Mouse (Mus musculus) E14TG2a.4 (cell line): Measurements from ENCODE around the gene Rhbg.

ENCODE experiments used
- H3K27me3 ChIP-seq: 2 replicates; pipeline ENCODE4 v1.6.1; 2014; ENCODE audit warnings: low read length, control low read depth; ENCODE audit not compliant: insufficient read depth
- H3K36me3 ChIP-seq: 2 replicates; pipeline ENCODE4 v1.6.1; 2014; ENCODE audit warnings: low read length, control low read depth; ENCODE audit not compliant: insufficient read depth
- H3K4me1 ChIP-seq: replicated peaks from 2 replicates; pipeline ENCODE4 v1.6.1; 2014; ENCODE audit warnings: low read depth, low read length, control low read depth
- H3K4me3 ChIP-seq: replicated peaks from 2 replicates; pipeline ENCODE4 v1.5.1; 2014; ENCODE audit warnings: mild to moderate bottlenecking, low read length
- H3K9me3 ChIP-seq: 2 replicates; pipeline ENCODE4 v1.6.1; 2014; ENCODE audit warnings: low read length, control low read depth
- CTCF ChIP-seq: conservative IDR thresholded peaks from 2 replicates; pipeline ENCODE4 v1.5.1; 2014; ENCODE audit warnings: low read length
- NANOG ChIP-seq: IDR thresholded peaks from 2 replicates; pipeline ENCODE4 v1.6.1; 2014; ENCODE audit warnings: borderline replicate concordance, low read length, mixed read lengths
- POU5F1 ChIP-seq: IDR thresholded peaks from 2 replicates; pipeline ENCODE4 v1.6.1; 2014; ENCODE audit warnings: low read length, borderline replicate concordance

Gene Rhbg

GRCm38 (mm10) chr3:88232851-88233649 is 21.5 kb downstream of the Rhbg start:
- Histone ChIP-seq H3K27me3 (peaks cover 49% of the 10 kb centered on the region), H3K36me3 (no peaks in the 10 kb centered on the region), H3K4me1 (peaks cover 71% of the 10 kb centered on the region), H3K4me3 (no peak overlapping the region), H3K9me3 (no peaks in the 10 kb centered on the region)
- no peak for TF ChIP-seq CTCF
- no peak for TF ChIP-seq POU5F1
- TF ChIP-seq NANOG, result no peak

GRCm38 (mm10) chr3:88232301-88232702 is 22.2 kb downstream of the Rhbg start:
- Histone ChIP-seq H3K36me3 (no peaks in the 10 kb centered on the region), H3K4me1 (peaks cover 71% of the 10 kb centered on the region), H3K9me3 (no peaks in the 10 kb centered on the region), H3K27me3 (peaks cover 43% of the 10 kb centered on the region), H3K4me3 (no peak overlapping the region)
- no peak for TF ChIP-seq NANOG
- TF ChIP-seq POU5F1, result no peak
- no peak for TF ChIP-seq CTCF

GRCm38 (mm10) chr3:88231061-88231641 is 23.4 kb downstream of the Rhbg start:
- peaks cover 73% of the 10 kb centered on the region for H3K4me1 ChIP-seq
- no peak for TF ChIP-seq NANOG
- no peak; the same call in 1 of the 2 replicates for TF ChIP-seq POU5F1
- no peaks in the 10 kb centered on the region for H3K36me3 ChIP-seq

GRCm38 (mm10) chr3:88230262-88231047 is 24.1 kb downstream of the Rhbg start:
- H3K4me3 ChIP-seq, result peak overlapping the region; percentile 45
- no peaks in the 10 kb centered on the region for H3K36me3 ChIP-seq
- H3K4me1 ChIP-seq, result peaks cover 69% of the 10 kb centered on the region
- TF ChIP-seq CTCF, result no peak
- TF ChIP-seq POU5F1, result no peak
- TF ChIP-seq NANOG, result no peak
- H3K27me3 ChIP-seq, result peaks cover 36% of the 10 kb centered on the region
- H3K9me3 ChIP-seq, result no peaks in the 10 kb centered on the region

More at GRCm38 (mm10) chr3:88231061-88231641, 23.4 kb downstream of the Rhbg start:
- Histone ChIP-seq H3K9me3 (no peaks in the 10 kb centered on the region), H3K4me3 (peak overlapping the region; percentile 33), H3K27me3 (peaks cover 33% of the 10 kb centered on the region)

- H3K4me3 ChIP-seq, result peak overlapping the region; percentile 45
- H3K9me3 ChIP-seq, result no peaks in the 10 kb centered on the region
- H3K27me3 ChIP-seq, result peaks cover 45% of the 10 kb centered on the region
- TF ChIP-seq NANOG, result no peak
- TF ChIP-seq POU5F1, result no peak
- no peaks in the 10 kb centered on the region for H3K36me3 ChIP-seq
- peaks cover 62% of the 10 kb centered on the region for H3K4me1 ChIP-seq
These were observed 25.0 kb downstream of the Rhbg start for GRCm38 (mm10) chr3:88229526-88229925.

- no peak for TF ChIP-seq CTCF
- TF ChIP-seq POU5F1, result no peak
- no peak for TF ChIP-seq NANOG
- no peaks in the 10 kb centered on the region for H3K9me3 ChIP-seq
- peaks cover 48% of the 10 kb centered on the region for H3K27me3 ChIP-seq
- H3K4me1 ChIP-seq, result peaks cover 62% of the 10 kb centered on the region
- no peaks in the 10 kb centered on the region for H3K36me3 ChIP-seq
- H3K4me3 ChIP-seq, result no peak overlapping the region
These were observed 25.6 kb downstream of the Rhbg start for GRCm38 (mm10) chr3:88228906-88229305.

- TF ChIP-seq CTCF, result no peak
- TF ChIP-seq NANOG, result no peak
- no peak for TF ChIP-seq POU5F1
- H3K4me3 ChIP-seq, result no peak overlapping the region
- no peaks in the 10 kb centered on the region for H3K9me3 ChIP-seq
- no peaks in the 10 kb centered on the region for H3K36me3 ChIP-seq
- H3K27me3 ChIP-seq, result peaks cover 47% of the 10 kb centered on the region
- peaks cover 60% of the 10 kb centered on the region for H3K4me1 ChIP-seq
These were observed 26.5 kb downstream of the Rhbg start for GRCm38 (mm10) chr3:88227976-88228375.

- TF ChIP-seq POU5F1 (no peak), NANOG (no peak), CTCF (no peak)
- Histone ChIP-seq H3K36me3 (no peaks in the 10 kb centered on the region), H3K27me3 (peaks cover 47% of the 10 kb centered on the region), H3K4me1 (peaks cover 60% of the 10 kb centered on the region), H3K9me3 (no peaks in the 10 kb centered on the region), H3K4me3 (no peak overlapping the region)
These were observed 27.2 kb downstream of the Rhbg start for GRCm38 (mm10) chr3:88227260-88227659.
